8 mouse cellular contexts compared by ENCODE assay signal in the genomic region with DNA sequence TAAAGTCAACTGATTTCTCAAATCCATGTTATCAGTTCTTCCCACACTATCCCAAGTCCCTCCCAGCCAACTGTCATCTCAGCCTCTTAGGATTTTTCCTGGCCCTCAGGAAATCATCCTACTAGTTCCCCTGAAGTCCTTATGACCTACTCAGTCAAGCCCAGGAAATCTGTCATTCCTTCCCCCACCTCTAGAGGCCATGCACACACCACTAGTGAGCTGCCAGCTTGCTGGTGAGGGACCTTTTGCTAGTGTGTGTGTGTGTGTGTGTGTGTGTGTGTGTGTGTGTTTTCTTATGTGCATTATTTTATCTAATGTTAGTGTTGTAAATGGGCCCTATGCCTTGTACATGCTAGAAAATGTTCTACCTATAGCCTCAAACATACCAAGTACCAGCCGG. TPM values are rescaled to one million over a fixed set of nuclear protein-coding genes. Genes with fewer than 3 reads are reported as not detected.
DNase-seq lines count a peak whose midpoint lies in the region; ATAC-seq lines count a peak whose summit lies in the region.
"Had no signal": no experiment of that assay in that cellular context is flagged by ENCODE, and none has a peak within 500 bp of the region (broad histone marks: within the 10 kb centered on the region; RNA-seq: fewer than 3 reads in every experiment).

No protein-coding gene starts in this region.

- peaks cover 23% of the 10 kb centered on the region for H3K4me1 ChIP-seq in kidney, embryonic 16.5 days (ENCODE audit: insufficient read depth, low read length)

- no peak overlapping the region for H3K9ac ChIP-seq in kidney, embryonic 16.5 days (replicated peaks; ENCODE audit: low read length)
- H3K9ac ChIP-seq: embryonic facial prominence, embryonic 15.5 days had no signal

- H3K9me3 ChIP-seq in kidney, embryonic 16.5 days (ENCODE audit: low read length), result no peaks in the 10 kb centered on the region
- H3K9me3 ChIP-seq: embryonic facial prominence, embryonic 15.5 days had no signal

- H3K4me3 ChIP-seq in kidney, embryonic 16.5 days (ENCODE audit: low read length), result no peak overlapping the region
- H3K4me3 ChIP-seq: embryonic facial prominence, embryonic 15.5 days had no signal

- ATAC-seq in kidney, embryonic 16.5 days (ENCODE audit: low FRiP score, low TSS enrichment), result no peak
- ATAC-seq in CD4-positive, CD25-positive, alpha-beta regulatory T cell, adult 4 months, result peak; percentile 22
- ATAC-seq in megakaryocyte, adult 5-6 weeks (ENCODE audit: poor library complexity, severe bottlenecking), result peak; percentile 36

- DNase-seq in kidney, adult 11 months, result peak; percentile 46
- DNase-seq in T-cell, adult 2 months (ENCODE audit: low spot score), result peak; percentile 64
- peak; percentile 79 for DNase-seq in induced T-regulatory cell, adult 2 months (ENCODE audit: low read depth)
- DNase-seq in thymus, postnatal 4 days, result peak; percentile 71

- WGBS in kidney, embryonic 16.5 days, result 96% methylated on average over 1 of the region's 1 CpGs

- no peak overlapping the region for H3K4me2 ChIP-seq in kidney, embryonic 16.5 days (replicated peaks; ENCODE audit: low read depth, low read length)
- H3K4me2 ChIP-seq: embryonic facial prominence, embryonic 15.5 days had no signal

- peaks cover 3% of the 10 kb centered on the region; the same call in 1 of the 2 replicates for H3K36me3 ChIP-seq in kidney, embryonic 16.5 days (ENCODE audit: insufficient read depth, low read length)

- H3K27me3 ChIP-seq in kidney, embryonic 16.5 days (ENCODE audit: insufficient read depth, low read length), result no peaks in the 10 kb centered on the region
- H3K27me3 ChIP-seq: embryonic facial prominence, embryonic 15.5 days had no signal

- no peak overlapping the region for H3K27ac ChIP-seq in kidney, embryonic 16.5 days (ENCODE audit: low read length)
- H3K27ac ChIP-seq: embryonic facial prominence, embryonic 15.5 days had no signal

RNA-seq across cellular contexts. Expression of gene 2610318N02Rik, which starts 2.3 kb away (rescaled TPM):
- polyA plus RNA-seq in kidney, embryonic 16.5 days (2015; fragmentation: Nextera tagmentation; extraction: Ambion mirVana), result 57.5 and 60.6 TPM in 2 replicates
- polyA plus RNA-seq in CD4-positive, CD25-positive, alpha-beta regulatory T cell, adult 4 months (2017; shearing (Covaris generic)), result 1 to 10 TPM; 3.7 to 5.4 TPM
- 6.3 and 6.5 TPM in 2 replicates for total RNA-seq in megakaryocyte, adult 5-6 weeks (2015)
- total RNA-seq in megakaryocyte, adult 5-6 weeks (2017), result 3.5 and 5.4 TPM in 2 replicates

RNA-seq across cellular contexts. Expression of gene Sdf2l1, which starts 4.9 kb away (rescaled TPM):
- polyA plus RNA-seq in kidney, embryonic 16.5 days (2015; fragmentation: Nextera tagmentation; extraction: Ambion mirVana), result 95.5 and 105 TPM in 2 replicates
- polyA plus RNA-seq in CD4-positive, CD25-positive, alpha-beta regulatory T cell, adult 4 months (2017; shearing (Covaris generic)), result 10 to 100 TPM; 19.7 to 22.9 TPM
- total RNA-seq in megakaryocyte, adult 5-6 weeks (2015), result 76.6 and 79.4 TPM in 2 replicates
- total RNA-seq in megakaryocyte, adult 5-6 weeks (2017), result 75.8 and 87.0 TPM in 2 replicates

RNA-seq across cellular contexts. Expression of gene Ppil2, which starts 16.2 kb away (rescaled TPM):
- 150 and 161 TPM in 2 replicates for polyA plus RNA-seq in kidney, embryonic 16.5 days (2015; fragmentation: Nextera tagmentation; extraction: Ambion mirVana)
- polyA plus RNA-seq in CD4-positive, CD25-positive, alpha-beta regulatory T cell, adult 4 months (2017; shearing (Covaris generic)), result 100 to 1,000 TPM; 221 to 254 TPM
- total RNA-seq in megakaryocyte, adult 5-6 weeks (2015), result 64.8 and 83.6 TPM in 2 replicates
- total RNA-seq in megakaryocyte, adult 5-6 weeks (2017), result 104 and 111 TPM in 2 replicates

RNA-seq across cellular contexts. Expression of gene Ydjc, which starts 17.1 kb away (rescaled TPM):
- 7.2 and 7.8 TPM in 2 replicates for polyA plus RNA-seq in kidney, embryonic 16.5 days (2015; fragmentation: Nextera tagmentation; extraction: Ambion mirVana)
- polyA plus RNA-seq in CD4-positive, CD25-positive, alpha-beta regulatory T cell, adult 4 months (2017; shearing (Covaris generic)), result 1 to 10 TPM; 6.9 to 8.4 TPM
- 2.8 and 5.2 TPM in 2 replicates for total RNA-seq in megakaryocyte, adult 5-6 weeks (2015)
- 2.4 and 7.0 TPM in 2 replicates for total RNA-seq in megakaryocyte, adult 5-6 weeks (2017)

RNA-seq across cellular contexts. Expression of gene Ccdc116, which starts 19.7 kb away (rescaled TPM):
- polyA plus RNA-seq in kidney, embryonic 16.5 days (2015; fragmentation: Nextera tagmentation; extraction: Ambion mirVana), result 0.31 and 0.36 TPM in 2 replicates
- polyA plus RNA-seq in CD4-positive, CD25-positive, alpha-beta regulatory T cell, adult 4 months (2017; shearing (Covaris generic)), result 1 to 10 TPM in 1 of 2 experiments, under 1 TPM in 1; 0.58 to 1.4 TPM
- total RNA-seq in megakaryocyte, adult 5-6 weeks (2015), result 0.13 and 1.5 TPM in 2 replicates
- 0.26 and 0.53 TPM in 2 replicates for total RNA-seq in megakaryocyte, adult 5-6 weeks (2017)
